Mouse (Mus musculus): ENCODE results near the gene Clcn3.

The Clcn3 gene

DNA sequence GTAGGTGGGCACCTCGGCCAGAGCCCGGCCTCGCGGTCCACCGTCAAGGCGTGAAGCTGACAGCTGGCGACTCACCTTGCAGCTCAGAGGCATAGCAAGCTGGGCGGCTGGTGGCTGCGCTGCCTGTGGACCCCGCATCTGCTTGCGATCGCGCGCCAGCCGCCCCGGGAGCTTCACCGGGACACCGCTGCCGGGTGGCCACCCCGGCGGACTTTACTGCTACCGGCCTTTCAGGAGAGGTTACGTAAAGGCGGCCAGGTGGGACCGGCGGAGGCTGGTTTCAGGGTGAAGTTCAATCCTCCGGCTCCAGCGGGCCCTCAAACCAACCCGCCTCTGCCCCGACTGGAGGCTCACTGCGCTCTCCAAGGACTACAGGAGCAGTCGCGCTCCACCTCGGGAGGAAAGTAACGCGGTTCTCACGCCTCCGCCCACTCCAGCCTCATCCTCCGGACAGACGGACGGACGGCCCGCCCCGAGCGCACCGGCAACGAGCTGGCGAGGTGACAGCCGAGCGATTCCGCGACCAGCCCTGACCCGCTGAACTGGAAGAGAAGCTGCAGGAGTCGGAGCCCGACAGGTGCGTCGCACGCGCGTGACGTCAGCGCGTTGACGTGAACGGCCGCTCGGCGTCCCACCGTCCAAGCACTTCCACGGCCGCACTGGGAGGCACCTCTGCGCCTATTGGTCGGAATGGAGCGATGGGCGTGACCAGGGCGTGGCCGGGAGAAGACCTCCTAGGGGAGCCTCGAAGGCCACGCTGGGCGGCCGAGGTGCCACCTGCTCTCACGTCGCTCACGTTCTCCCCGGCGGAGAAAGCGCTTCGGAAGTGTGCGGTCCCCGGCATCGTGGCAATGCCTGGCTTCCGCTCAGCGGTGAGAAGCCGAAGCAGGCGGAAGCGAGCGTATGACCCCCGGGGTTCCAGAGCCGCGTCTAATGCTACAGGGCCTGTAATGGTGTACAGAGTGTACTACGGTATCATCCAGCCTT is at the start of gene Clcn3:
Gene Clcn3 (minus strand): TSS at position 600 of the 987 bp plus-strand sequence.
- WGBS: under 1% methylated on average over 101 of the region's 101 CpGs

DNA sequence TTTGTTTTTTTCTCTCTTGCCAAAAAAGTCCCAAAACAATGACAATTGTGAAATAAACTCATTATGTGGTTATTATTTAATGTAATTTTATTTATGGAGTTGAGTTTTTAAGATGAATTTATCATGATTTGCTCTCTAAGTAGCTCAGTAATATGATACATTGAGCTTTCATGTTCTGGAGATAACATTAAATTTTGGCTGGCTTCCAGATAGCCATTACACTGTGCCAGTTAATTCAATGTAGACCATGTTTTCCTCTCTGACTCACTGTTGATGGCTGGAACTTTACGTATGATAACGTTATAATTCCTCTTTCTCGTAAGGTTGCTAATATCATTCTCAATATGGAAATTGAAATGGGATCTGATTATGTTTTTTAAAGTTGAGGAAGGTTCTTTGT is 13.4 kb upstream of the Clcn3 start:
- 88% methylated on average over 3 of the region's 3 CpGs for WGBS

DNA sequence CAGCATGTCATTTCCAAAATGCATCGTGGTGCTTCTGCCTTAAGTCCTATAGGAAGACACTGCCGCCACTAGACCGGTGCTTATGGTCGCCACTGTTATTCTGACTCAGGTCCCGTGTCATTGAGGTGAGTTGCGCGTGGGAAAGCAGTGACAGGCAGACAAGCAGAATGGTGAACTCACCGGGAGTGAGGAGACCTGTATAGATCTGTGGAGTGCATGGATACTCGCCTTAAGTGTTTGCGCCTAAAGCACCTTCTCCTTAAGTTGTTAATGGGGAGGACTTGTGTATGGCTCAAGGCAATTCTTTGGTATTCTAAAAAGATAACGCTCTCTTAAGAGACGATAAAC is 10.5 kb upstream of the Clcn3 start:
- WGBS: 2% methylated on average over 12 of the region's 12 CpGs

DNA sequence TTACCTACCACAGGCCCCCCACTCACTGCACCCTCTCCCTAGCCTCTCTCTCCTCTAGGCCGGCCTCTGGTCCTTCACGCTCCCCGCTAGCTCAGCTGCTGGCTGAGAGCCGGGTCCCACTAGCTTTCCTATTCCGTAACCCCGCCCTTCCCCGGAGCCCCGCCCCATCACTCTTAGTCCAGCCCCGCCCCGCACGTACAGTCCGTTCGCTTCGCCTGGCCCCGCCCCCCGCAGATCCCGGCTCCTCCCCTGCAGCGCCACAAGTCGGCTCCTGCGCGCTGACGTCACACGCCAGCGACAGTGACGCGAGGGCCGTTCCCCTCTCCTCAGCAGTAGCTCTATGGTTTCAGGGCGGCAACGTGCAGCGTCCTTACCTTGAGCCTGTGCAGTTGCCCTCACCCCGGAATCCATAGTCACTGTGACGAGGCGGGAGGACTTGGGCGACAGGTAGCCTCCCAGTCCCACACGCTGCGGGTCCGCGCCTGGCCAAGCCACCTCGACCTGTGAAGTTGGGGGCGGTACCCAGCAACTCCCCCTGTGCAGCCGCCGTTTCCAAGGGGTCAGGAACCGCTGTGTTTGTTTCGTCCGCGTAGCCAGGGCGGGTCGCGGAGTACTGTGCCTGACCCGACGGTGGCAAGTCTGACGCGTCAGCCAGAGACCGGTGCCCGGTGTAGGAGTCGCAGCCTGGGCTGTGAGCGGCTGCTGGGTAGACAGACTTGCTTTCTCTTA is 10.0 kb upstream of the Clcn3 start, which contains the start of gene Nek1:
Gene Nek1 (plus strand): TSS at position 286 of the 729 bp plus-strand sequence.
- under 1% methylated on average over 57 of the region's 57 CpGs for WGBS

DNA sequence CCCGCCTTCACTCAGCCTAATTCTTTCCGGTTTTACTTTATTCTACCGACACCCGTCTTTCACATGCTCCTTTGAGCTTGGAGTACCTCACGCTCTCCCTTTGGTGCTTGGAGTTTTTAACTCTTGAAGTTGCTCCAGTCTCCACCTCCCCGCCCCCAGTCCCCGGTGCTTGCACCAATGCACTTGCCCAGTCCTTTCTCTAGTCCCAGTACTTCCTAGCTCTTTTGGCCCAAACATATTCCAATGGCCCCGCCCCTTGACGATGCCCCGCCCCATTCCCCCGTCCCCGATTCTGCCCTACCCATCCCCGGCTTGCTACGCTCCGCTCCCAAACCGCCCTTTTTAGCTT is 9.4 kb upstream of the Clcn3 start:
- WGBS: 1% methylated on average over 16 of the region's 16 CpGs

DNA sequence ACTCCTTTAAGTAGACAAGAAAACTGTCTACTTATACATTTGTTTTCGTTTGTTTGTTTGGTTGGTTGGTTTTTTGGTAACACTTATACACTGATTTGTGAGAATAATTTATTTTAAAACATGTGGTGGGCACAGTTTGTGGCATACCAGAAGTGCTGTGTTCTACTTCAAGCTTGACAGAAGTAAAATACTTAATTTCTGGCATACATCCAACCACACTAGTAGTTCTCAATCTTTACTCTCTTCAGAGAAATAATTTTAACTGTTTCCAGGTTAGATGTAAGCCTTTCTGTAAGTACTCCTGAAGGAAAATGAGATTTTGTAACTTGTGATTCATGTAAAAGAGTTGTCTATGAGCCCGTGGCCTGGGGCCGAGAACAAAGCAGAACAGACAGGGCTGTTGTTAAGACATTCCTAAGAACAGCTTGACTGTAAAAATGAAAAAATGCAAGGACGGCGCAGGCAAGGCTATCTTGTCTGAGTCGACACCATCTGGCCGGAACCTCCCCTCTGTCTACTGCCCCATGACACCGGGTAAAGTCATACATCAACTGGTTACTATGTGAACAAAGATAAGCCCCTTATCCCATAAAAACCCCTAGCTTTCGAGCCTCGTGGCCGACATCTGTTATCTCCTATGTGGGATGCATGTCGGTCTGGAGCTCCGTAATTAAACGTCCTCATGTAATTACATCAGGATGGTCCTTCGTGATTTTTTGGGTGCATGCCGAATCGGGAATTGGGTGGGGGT is 1.3 kb upstream of the Clcn3 start:
- WGBS: 66% methylated on average over 17 of the region's 17 CpGs

DNA sequence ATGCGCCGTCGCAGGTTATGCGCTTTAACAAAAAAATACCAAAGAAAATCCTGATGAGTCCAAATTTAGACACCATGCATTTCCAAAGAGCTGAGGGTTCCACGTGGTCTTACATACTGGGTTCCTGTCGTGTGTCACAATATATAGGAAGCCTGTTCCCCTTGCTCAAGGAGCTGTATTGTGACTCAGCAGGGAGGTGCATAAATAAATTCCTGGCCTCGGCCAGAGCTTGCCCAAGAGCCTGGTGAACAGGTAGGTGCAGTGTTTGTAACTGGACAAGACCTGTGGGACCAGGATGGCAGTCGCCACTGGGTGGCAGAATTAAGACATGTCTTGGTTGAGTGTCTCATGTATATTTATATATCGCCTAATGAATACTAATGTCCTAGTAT is 584 bp upstream of the Clcn3 start:
- WGBS: 2% methylated on average over 9 of the region's 9 CpGs

DNA sequence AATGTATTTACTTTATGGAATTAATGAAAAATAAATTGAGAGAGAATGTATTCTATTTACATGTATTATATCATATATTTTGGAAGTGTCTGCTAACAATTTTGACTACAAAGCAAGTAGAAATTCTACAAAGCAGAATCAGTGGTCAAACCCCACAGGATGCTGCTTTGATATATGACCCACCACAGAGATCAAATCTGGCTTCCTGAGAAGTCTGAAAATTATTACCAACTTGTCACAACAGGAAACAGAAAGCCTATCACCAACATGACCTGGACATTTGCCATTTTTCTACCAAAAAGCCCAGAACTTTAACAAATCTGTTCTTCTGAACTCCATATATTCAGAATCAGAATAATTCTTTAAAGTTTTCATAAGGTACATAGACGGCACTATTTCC is 1.7 kb downstream of the Clcn3 start:
- WGBS: 43% methylated on average over 1 of the region's 1 CpGs

DNA sequence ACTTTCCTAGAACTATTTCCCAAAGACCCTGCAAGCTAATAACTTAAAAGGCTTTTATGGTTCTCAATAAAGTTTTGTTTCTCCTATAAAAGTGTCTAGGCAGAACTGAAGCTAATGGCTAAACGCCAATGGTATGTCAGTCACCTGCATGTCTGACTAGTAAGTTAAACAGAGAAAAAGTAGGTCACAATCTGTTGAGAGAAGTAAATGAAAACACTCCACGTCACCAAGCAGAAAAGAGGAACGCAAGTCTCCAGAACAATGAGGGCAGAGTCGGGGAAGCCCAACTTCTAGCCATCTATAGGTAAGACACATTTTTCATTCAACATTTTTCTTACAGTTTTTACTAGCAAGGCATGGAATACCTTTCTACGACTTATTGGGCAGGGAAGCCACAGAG is 4.6 kb downstream of the Clcn3 start:
- 59% methylated on average over 5 of the region's 5 CpGs for WGBS

DNA sequence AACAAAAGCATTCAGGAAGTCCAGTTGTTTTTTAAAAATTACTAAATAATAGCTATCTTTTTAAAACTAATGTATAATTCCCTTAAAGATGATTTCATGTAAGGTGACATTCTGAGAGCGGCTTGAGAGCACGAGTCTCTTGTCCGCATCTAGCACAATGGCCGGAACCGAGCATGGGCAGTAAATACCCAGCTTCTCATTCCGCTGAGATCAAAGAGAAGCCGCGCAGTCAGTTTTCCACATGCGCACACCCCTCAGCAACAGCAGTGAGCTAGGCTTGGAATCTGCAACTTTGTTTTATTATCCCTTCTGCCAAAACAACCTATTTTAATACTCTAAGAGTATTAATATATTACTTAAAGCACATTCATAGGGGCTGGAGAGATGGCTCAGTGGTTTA is 6.3 kb downstream of the Clcn3 start:
- WGBS: 86% methylated on average over 9 of the region's 9 CpGs

DNA sequence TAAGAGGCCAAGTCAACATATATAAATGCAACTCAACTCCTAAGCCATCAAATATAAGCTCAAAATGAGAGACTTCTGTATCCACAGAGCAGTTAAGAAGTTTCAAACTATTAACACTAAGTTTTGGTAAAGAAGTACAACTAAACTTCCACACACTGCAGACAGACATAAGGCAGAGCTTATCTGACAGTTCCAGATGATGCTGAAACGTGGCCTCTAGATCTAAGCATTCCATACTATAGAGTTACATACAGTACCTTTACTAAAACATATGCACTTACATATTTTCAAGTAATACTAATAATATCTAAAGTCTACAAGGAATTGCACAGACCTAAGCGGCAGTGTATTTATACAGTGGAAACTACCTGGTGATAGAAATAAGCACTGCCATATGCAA is 8.3 kb downstream of the Clcn3 start:
- WGBS: 93% methylated on average over 2 of the region's 2 CpGs

DNA sequence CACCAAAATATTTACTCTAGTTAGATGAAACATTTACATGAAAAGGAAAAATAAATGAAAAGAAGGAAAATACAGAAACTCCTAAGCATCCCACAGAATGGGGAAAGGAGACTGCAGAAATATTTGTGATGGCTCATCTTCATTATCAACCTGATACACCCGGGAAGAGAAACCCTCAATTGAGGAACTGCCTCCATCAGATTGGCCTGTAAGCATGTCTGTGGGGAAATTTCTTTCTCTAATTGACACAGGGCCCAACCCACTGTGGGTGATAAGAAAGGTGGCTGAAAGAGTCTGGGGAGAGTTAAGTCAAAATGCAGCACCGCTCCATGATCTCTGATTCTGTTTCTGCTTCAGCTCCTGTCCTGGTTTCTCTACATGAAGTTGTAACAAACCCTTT is 9.7 kb downstream of the Clcn3 start:
- WGBS: 80% methylated on average over 2 of the region's 2 CpGs

DNA sequence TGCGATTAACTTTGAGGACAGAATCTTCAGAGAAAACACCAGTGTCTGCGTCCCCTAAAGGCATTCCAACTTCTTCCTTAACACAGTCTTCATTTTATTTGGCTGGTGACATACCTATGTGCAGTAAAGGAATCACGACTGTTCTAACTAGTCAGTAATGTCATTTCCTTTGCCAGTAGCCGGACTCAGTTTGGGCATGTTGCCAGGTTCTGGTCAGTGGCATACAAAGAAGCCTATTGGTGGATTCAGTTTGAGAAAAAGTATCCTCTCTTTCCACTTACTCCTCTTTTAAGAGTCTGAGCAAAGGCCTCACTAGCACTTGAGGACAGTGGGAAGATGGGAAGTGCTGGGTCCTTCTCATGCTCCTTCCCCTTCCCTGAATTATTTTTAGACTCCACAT is 11.3 kb downstream of the Clcn3 start:
- WGBS: 48% methylated on average over 4 of the region's 4 CpGs

DNA sequence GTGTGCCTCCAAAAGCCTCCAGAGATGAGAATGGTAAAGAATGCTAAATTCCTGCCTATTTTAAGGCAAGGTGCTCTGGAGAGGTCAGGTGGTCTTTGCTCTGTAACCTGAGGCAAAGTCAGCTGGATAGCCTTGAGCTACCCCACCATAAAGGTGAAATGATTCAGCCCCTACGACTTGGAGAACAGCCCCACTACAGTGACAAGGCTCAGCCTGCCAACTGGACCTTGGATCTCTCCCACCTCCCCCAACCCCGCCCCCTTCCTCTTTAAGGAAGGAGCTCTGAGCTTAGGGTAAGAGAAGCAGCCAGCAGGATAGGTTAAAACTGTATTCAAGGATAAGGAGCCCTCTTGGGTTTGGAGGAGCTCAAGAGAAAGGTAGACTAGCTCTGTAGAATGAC is 14.0 kb downstream of the Clcn3 start:
- WGBS: 54% methylated on average over 2 of the region's 2 CpGs

DNA sequence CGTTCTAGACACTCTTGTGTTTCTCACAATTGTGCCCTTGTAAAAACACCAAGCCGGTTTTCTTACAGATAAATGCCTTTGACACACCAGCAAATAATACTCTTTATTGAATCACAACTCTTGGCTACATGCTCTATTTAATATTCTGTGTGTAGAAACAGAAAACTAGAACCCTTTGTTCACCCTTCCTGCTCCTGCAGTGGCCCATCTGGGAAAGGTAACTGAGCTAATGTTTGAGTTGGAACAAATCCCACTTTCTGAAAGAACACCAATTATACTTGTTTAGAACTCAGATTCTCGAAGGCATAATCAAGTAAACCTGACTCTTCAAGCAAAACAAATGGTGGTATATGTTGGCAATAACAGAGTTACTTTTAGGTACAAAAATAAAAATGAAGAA is 17.4 kb downstream of the Clcn3 start:
- 47% methylated on average over 3 of the region's 3 CpGs for WGBS

DNA sequence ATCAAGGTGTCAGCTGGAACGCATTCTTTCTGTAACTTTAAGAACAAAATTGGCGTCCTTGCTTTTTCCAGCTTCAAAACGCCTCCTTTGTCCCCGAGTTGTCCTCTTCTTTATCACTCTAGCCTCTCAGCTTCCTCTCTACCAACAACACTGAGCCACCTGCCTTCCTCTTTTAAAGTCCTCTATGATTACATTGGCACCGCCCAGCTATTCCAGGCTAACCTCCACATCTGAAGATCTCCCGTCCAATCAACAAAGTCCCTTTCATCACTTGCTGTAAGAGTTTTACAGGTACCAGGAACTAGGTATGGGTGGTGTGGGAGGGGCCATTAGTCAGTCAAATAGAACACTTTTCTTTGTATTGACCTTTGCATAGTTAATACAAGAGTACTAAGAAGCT is 17.8 kb downstream of the Clcn3 start:
- WGBS: 60% methylated on average over 6 of the region's 6 CpGs

DNA sequence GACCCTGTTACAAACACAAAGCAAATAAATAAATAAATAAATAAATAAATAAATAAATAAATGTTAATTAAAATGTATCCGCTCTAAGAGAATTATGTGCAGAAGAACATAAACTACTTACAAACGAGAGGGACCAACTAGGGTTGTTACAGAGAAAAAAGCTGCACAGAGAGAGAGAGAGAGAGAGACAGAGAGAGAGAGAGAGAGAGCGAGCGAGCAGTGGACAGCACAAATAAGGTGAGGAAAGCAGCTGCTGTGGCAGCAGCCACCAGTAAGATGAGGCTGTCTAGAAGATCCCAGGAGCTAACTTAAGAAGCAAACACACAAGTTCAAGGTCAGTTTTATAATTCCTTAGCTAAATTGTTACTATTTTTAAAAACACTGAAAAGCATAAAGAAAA is 18.6 kb downstream of the Clcn3 start:
- WGBS: 88% methylated on average over 4 of the region's 4 CpGs

DNA sequence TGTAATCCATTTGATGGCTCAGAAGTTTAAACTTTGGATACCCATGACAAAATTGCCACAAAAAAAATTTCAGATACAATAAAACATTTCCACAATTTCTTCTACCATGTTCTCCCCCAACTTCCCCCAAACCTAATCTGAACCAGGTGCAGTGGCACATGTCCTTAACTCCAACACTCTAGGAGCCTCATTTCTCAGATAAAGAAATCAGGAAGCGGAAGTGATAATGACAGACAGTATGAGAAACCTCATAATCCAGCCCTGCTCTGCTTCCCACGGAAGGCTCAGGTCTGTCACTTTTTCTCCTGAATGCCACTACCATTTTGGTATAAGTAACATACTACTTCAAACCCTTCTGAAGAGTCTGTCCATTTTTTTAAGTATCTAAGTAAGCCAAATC is 19.2 kb downstream of the Clcn3 start:
- WGBS: 74% methylated on average over 2 of the region's 2 CpGs

DNA sequence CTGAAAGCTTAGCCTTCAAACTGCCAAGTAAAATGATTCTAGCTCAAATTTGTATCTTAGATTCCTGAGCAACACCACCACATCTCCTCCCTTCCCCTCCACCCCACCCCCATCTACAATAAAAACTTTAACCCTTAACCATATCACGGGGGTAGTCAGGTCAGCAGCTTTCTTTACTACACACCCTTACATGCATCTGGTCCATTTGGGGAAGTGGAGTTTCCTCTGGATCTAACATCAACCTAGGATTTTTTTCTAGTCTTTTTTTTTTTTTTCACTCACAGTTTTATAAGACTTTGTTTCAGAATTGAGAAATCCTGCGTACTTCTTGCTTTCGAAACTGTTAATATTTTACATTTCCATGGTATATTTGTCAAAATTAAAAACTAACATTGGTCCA is 20.3 kb downstream of the Clcn3 start:
- 89% methylated on average over 3 of the region's 3 CpGs for WGBS

DNA sequence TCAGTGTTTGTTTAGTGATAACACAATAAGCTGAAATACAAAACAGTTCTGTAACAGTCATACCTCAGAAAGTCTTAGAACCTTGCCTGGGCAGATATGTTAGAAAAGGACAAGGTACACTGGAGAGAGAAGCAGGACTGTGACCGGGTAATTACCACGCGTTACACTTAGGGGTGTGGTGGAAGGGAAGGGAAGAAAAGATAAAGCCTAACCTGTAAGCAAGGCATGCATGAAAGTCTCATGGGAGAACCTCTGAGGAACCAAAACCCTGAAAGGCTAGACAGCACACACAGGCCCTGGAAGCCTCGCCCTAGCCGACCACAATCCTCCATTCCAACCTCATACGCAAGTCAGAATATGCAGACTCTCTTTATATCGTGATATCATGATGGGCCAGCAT is 26.3 kb downstream of the Clcn3 start:
- WGBS: 96% methylated on average over 7 of the region's 7 CpGs

DNA sequence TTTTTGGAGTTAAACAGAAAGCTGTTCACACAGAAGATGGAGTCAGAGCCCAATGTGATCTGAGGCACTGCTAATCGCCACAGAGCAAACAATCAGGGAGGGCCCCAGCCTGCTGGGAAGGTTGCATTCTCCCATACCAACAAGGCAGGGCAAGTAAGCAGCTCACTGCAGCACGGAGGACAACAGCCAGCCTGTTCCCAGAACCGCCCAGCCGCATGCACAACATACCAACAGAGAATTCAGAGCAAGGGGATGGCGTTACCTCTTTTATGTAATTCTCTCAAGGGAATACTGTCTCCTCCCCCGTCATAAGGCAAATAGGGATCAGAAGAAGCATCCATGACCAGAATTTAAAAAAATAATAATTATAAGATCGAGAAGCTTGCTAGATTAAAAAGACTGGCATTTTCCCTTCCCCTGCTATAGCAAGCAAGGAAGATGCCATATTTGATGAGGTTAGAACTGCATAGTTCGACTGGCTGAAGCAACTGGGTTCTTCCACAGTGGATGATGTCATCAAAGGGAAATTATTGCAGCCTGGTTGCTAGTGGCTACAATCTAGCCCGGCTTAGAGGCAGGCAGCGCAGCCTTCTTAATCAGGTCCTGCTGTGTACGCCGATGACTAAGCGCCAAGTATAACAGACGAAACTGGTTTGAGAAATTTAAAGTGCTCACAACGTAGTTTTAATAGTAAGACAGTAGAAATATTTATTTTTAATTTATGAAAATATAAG is 28.7 kb downstream of the Clcn3 start:
- WGBS: 4% methylated on average over 15 of the region's 15 CpGs

DNA sequence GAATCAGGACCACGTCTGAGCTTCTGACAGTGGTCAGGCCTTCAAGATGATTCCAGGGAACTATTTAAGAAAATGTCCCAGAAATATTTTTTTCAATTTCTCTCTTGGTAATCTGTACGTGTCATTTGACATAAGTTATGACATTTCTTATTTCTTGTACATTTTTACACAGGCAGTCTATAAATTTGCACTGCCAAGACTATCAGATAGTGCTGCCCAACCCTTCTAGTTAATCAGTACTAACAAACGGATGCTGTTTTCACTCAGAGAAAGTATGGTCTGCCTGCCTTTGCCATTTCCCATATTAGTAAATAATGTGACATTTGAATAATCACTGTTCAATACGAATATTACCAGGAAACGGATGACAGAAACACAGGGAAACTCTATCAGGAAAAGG is 30.3 kb downstream of the Clcn3 start:
- WGBS: 31% methylated on average over 5 of the region's 5 CpGs

Measured in cerebral cortex, adult 2 months (tissue).